Comparison of ENCODE assay signal across 8 mouse cellular contexts in the genomic region with DNA sequence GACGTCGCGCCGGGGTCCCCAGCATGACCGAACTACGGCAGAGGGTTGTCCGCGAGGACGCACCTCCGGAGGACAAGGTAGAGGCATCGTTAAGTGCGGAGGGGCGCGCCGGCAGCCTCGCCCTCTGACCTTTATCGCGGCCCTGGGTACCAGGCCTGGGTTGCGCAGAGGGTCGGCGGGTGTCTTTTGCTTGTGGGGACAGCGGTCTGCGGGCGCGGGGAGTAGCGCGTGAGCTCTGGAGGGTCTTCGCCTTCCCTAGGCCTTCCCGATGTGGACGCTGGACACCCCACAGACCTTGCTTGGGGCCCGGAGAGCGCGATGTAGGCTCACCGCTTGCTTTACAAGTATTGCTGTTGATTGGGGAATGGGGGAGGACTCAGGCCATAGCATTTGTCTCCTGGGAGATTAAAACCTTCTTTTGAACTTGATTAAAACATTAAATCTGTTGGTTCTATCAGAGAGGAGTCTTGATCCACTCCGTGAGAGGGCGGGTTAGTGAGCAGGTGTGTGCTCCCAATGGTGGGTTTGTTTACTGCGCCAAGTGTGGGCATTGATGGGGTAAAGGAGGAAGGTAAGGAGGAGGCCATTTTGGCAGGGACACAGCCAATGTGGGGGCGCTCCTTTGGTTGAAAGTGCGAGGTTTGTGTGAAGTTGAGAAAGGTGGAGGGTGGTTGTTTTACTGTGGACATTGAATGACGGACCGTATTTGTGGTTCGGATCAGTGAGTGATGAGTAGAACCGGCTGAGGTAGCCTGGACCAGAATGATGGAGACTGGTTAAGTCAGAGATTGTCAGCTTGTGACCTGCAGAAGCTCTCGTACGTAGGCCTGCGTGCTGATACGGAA. TPM values are rescaled to one million over a fixed set of nuclear protein-coding genes. Genes with fewer than 3 reads are reported as not detected.
A peak's percentile ranks its signal among the peaks of the same experiment; 100 is the strongest.
DNase-seq lines count a peak whose midpoint lies in the region; ATAC-seq and TF ChIP-seq lines count a peak whose summit lies in the region.

No protein-coding gene starts in this region.

- peak; percentile 19 for ATAC-seq in forebrain, embryonic 13.5 days
- peak; percentile 21; the same call in 1 of the 2 replicates for ATAC-seq in kidney, embryonic 14.5 days (ENCODE audit: low FRiP score, low TSS enrichment)

- H3K27ac ChIP-seq in forebrain, embryonic 13.5 days: peak overlapping the region; percentile 82
- peak overlapping the region; percentile 68 for H3K27ac ChIP-seq in kidney, embryonic 14.5 days (ENCODE audit: low read depth, low read length)

- DNase-seq in lung, adult 2 months: peak; percentile 56
- DNase-seq in lung, postnatal 25 days (ENCODE audit: low spot score): no peak
- DNase-seq in brain, embryonic 14.5 days (ENCODE audit: low read depth): peak; percentile 61
- DNase-seq in spleen, postnatal 10 days (ENCODE audit: low spot score in 2 of 2): peak; percentile 52 to 54
- no peak for DNase-seq in gastrocnemius, postnatal 14 days

- peak overlapping the region; percentile 73 for H3K4me2 ChIP-seq in forebrain, embryonic 13.5 days
- H3K4me2 ChIP-seq in kidney, embryonic 14.5 days (replicated peaks; ENCODE audit: low read depth, low read length): peak overlapping the region; percentile 67

- H3K4me3 ChIP-seq in lung, adult 2 months (replicated peaks; ENCODE audit: extremely low read depth, low read depth, low read length): peak overlapping the region; percentile 87
- peak overlapping the region; percentile 91 for H3K4me3 ChIP-seq in forebrain, embryonic 13.5 days
- H3K4me3 ChIP-seq in kidney, embryonic 14.5 days (ENCODE audit: low read length): peak overlapping the region; percentile 90
- H3K4me3 ChIP-seq in megakaryocyte, embryonic 14.5 days (replicated peaks): peak overlapping the region; percentile 100

- no peaks in the 10 kb centered on the region for H3K9me3 ChIP-seq in forebrain, embryonic 13.5 days (replicated peaks)
- no peaks in the 10 kb centered on the region for H3K9me3 ChIP-seq in kidney, embryonic 14.5 days (ENCODE audit: control insufficient read depth, low read length)
- no peaks in the 10 kb centered on the region for H3K9me3 ChIP-seq in megakaryocyte, embryonic 14.5 days

- H3K4me1 ChIP-seq in lung, adult 2 months (ENCODE audit: control insufficient read depth, insufficient read depth, low read length): peaks cover 5% of the 10 kb centered on the region
- peaks cover 15% of the 10 kb centered on the region for H3K4me1 ChIP-seq in forebrain, embryonic 13.5 days
- H3K4me1 ChIP-seq in kidney, embryonic 14.5 days (ENCODE audit: control insufficient read depth, insufficient read depth, low read length): peaks cover 12% of the 10 kb centered on the region; the same call in 1 of the 2 replicates
- H3K4me1 ChIP-seq in megakaryocyte, embryonic 14.5 days: peaks cover 36% of the 10 kb centered on the region

- peak overlapping the region; percentile 95 for H3K9ac ChIP-seq in forebrain, embryonic 13.5 days
- peak overlapping the region; percentile 89 for H3K9ac ChIP-seq in kidney, embryonic 14.5 days (ENCODE audit: low read depth, low read length)

- H3K27me3 ChIP-seq in forebrain, embryonic 13.5 days: no peaks in the 10 kb centered on the region
- no peaks in the 10 kb centered on the region for H3K27me3 ChIP-seq in kidney, embryonic 14.5 days (ENCODE audit: control insufficient read depth, insufficient read depth, low read length)
- no peaks in the 10 kb centered on the region for H3K27me3 ChIP-seq in megakaryocyte, embryonic 14.5 days (replicated peaks)

- WGBS in lung, adult 2 months: under 1% methylated on average over 47 of the region's 47 CpGs
- under 1% methylated on average over 47 of the region's 47 CpGs for WGBS in forebrain, embryonic 13.5 days
- 1% methylated on average over 47 of the region's 47 CpGs for WGBS in kidney, embryonic 14.5 days

- no peak for TF ChIP-seq POLR2A in lung, adult 2 months (IDR thresholded peaks at IDR 0.05; ENCODE audit: borderline replicate concordance, extremely low read depth, low read depth, low read length)
- no peak for TF ChIP-seq POLR2A in brain, embryonic 14.5 days (IDR thresholded peaks at IDR 0.05; ENCODE audit: borderline replicate concordance, extremely low read depth, insufficient read depth, insufficient read length, poor library complexity, severe bottlenecking)

- no peak for TF ChIP-seq CTCF in lung, adult 2 months (IDR thresholded peaks at IDR 0.05; ENCODE audit: insufficient read depth, low read length)
- no peak for TF ChIP-seq CTCF in brain, embryonic 14.5 days (IDR thresholded peaks at IDR 0.05; ENCODE audit: borderline replicate concordance, extremely low read depth, insufficient read depth, insufficient read length)

- no peaks in the 10 kb centered on the region for H3K36me3 ChIP-seq in forebrain, embryonic 13.5 days (ENCODE audit: poor library complexity, severe bottlenecking)
- no peaks in the 10 kb centered on the region for H3K36me3 ChIP-seq in kidney, embryonic 14.5 days (ENCODE audit: control insufficient read depth, insufficient read depth, low read length)
- H3K36me3 ChIP-seq in megakaryocyte, embryonic 14.5 days (replicated peaks; ENCODE audit: low read length): peaks cover 24% of the 10 kb centered on the region

- intact Hi-C loops in gastrocnemius, postnatal 14 days (cut with DNase I; ENCODE audit: low total_unique reads): loop anchor here (5.0 kb wide), 1 partner anchor 224 kb away; no protein-coding TSS in a partner anchor

RNA-seq across cellular contexts. Expression of gene Cds2, which starts 0.7 kb away (rescaled TPM):
- 67.1 and 76.5 TPM in 2 replicates for polyA plus RNA-seq in lung, adult 2 months (2012; rRNA removed)
- polyA plus RNA-seq in brain, embryonic 14.5 days (2012; rRNA removed): 39.5 and 59.5 TPM in 2 replicates
- 19.2 and 21.7 TPM in 2 replicates for polyA plus RNA-seq in forebrain, embryonic 13.5 days (2015; fragmentation: Nextera tagmentation; extraction: Ambion mirVana)
- polyA plus RNA-seq in kidney, embryonic 14.5 days (2014; fragmentation: Nextera tagmentation; extraction: Ambion mirVana): 24.4 and 27.3 TPM in 2 replicates
- 13.8 and 21.9 TPM in 2 replicates for polyA plus RNA-seq in megakaryocyte, embryonic 14.5 days (2012; ENCODE audit: insufficient read depth, low replicate concordance)
- total RNA-seq in gastrocnemius, postnatal 14 days (2021): 10 to 100 TPM; 22.2 to 22.4 TPM

RNA-seq across cellular contexts. Expression of gene Pcna, which starts 10.5 kb away (rescaled TPM):
- 52.7 and 59.2 TPM in 2 replicates for polyA plus RNA-seq in lung, adult 2 months (2012; rRNA removed)
- 158 and 255 TPM in 2 replicates for polyA plus RNA-seq in brain, embryonic 14.5 days (2012; rRNA removed)
- 322 and 326 TPM in 2 replicates for polyA plus RNA-seq in forebrain, embryonic 13.5 days (2015; fragmentation: Nextera tagmentation; extraction: Ambion mirVana)
- polyA plus RNA-seq in kidney, embryonic 14.5 days (2014; fragmentation: Nextera tagmentation; extraction: Ambion mirVana): 339 and 383 TPM in 2 replicates
- 6.9 and 19.1 TPM in 2 replicates for polyA plus RNA-seq in megakaryocyte, embryonic 14.5 days (2012; ENCODE audit: insufficient read depth, low replicate concordance)
- 10 to 100 TPM; 24.7 to 29.9 TPM for total RNA-seq in gastrocnemius, postnatal 14 days (2021)

RNA-seq across cellular contexts. Expression of gene Tmem230, which starts 16.0 kb away (rescaled TPM):
- 67.0 and 86.8 TPM in 2 replicates for polyA plus RNA-seq in lung, adult 2 months (2012; rRNA removed)
- 56.9 and 77.4 TPM in 2 replicates for polyA plus RNA-seq in brain, embryonic 14.5 days (2012; rRNA removed)
- polyA plus RNA-seq in forebrain, embryonic 13.5 days (2015; fragmentation: Nextera tagmentation; extraction: Ambion mirVana): 48.4 and 48.9 TPM in 2 replicates
- 42.9 and 47.3 TPM in 2 replicates for polyA plus RNA-seq in kidney, embryonic 14.5 days (2014; fragmentation: Nextera tagmentation; extraction: Ambion mirVana)
- polyA plus RNA-seq in megakaryocyte, embryonic 14.5 days (2012; ENCODE audit: insufficient read depth, low replicate concordance): 23.1 and 24.3 TPM in 2 replicates
- 10 to 100 TPM; 20.4 to 22.1 TPM for total RNA-seq in gastrocnemius, postnatal 14 days (2021)

Comparison
In these comparisons a context has a peak if more than half of its experiments do, and no peak if none do; other contexts are left out.
1. DNase-seq: peak in lung, adult 2 months (single experiment), brain, embryonic 14.5 days (single experiment) and spleen, postnatal 10 days (2 of 2); none in lung, postnatal 25 days (single experiment) and gastrocnemius, postnatal 14 days (single experiment).
2. Peak in every context shown above with its lines, with median percentiles within 50 percentile points of each other: H3K4me3 ChIP-seq.